Mouse (Mus musculus) lung, embryonic 14.5 days (tissue): ENCODE data around the gene Epha4. TPM values are rescaled to one million over a fixed set of nuclear protein-coding genes. Genes with fewer than 3 reads are reported as not detected.

ENCODE experiments used
- ATAC-seq: fragments of 200-750 bp; cut with Nextera tagmentation; 2 replicates; pipeline ENCODE4 v1.8.0; 2017; ENCODE audit warnings: mild to moderate bottlenecking, moderate TSS enrichment, moderate library complexity; ENCODE audit not compliant: insufficient read depth
- DNase-seq: peaks from one replicate; pipeline ENCODE4 v3.0.0-alpha.2; 2015
- H3K27ac ChIP-seq: fragments of 300-500 bp; sonication (generic); 2 replicates; pipeline ENCODE4 v1.5.1; 2014; ENCODE audit warnings: low read depth, mild to moderate bottlenecking, moderate library complexity
- H3K27me3 ChIP-seq: fragments of 300-500 bp; sonication (generic); 2 replicates; pipeline ENCODE4 v1.6.1; 2014; ENCODE audit warnings: low read length, control low read depth; ENCODE audit not compliant: insufficient read depth
- H3K36me3 ChIP-seq: fragments of 300-500 bp; sonication (generic); 2 replicates; pipeline ENCODE4 v1.6.1; 2014; ENCODE audit warnings: control low read depth; ENCODE audit not compliant: insufficient read depth
- H3K4me1 ChIP-seq: fragments of 300-500 bp; sonication (generic); 2 replicates; pipeline ENCODE4 v1.6.1; 2014; ENCODE audit warnings: antibody characterized with exemption, control low read depth; ENCODE audit not compliant: insufficient read depth
- H3K4me2 ChIP-seq: fragments of 300-500 bp; sonication (generic); 2 replicates; pipeline ENCODE4 v1.6.1; 2014; ENCODE audit warnings: mild to moderate bottlenecking
- H3K4me3 ChIP-seq: fragments of 300-500 bp; sonication (generic); 2 replicates; pipeline ENCODE4 v1.5.1; 2014; ENCODE audit warnings: low read depth, low read length
- H3K9ac ChIP-seq: fragments of 300-500 bp; sonication (generic); 2 replicates; pipeline ENCODE4 v1.6.1; 2014
- H3K9me3 ChIP-seq: fragments of 300-500 bp; sonication (generic); 2 replicates; pipeline ENCODE4 v1.6.1; 2016; ENCODE audit warnings: low read depth, low read length, control low read depth
- CTCF ChIP-seq: IDR thresholded peaks from 2 replicates; pipeline ENCODE4 v1.5.1; 2016; ENCODE audit warnings: antibody characterized with exemption, low read depth
- WGBS: fragments of 180-500 bp; shearing (Covaris S2); extraction: QIAGEN DNeasy Blood & Tissue Kit; methylation state at CpG from one replicate; pipeline ENCODE4 v1.1.7; 2014; 5-methylcytosine and 5-hydroxymethylcytosine counted together
- polyA plus RNA-seq: library from polyadenylated mRNA; unstranded; fragments of >200 nt; fragmentation: Nextera tagmentation; extraction: Ambion mirVana; gene quantifications from 2 replicates; pipeline ENCODE4 v1.2.1, GENCODE M21; 2014

Epha4 gene
- polyA plus RNA-seq, 1 experiment from 2014 or later, result 18.0 TPM

GRCm38 (mm10) chr1:77370921-77371320 lies 144.0 kb downstream of the Epha4 start:
- WGBS, result 77% methylated on average over 7 of the region's 7 CpGs
- Histone ChIP-seq H3K36me3 (peaks cover 24% of the 10 kb centered on the region; the same call in 1 of the 2 replicates), H3K4me2 (no peak overlapping the region), H3K9ac (no peak overlapping the region), H3K27ac (no peak overlapping the region), H3K4me3 (no peak overlapping the region), H3K27me3 (no peaks in the 10 kb centered on the region), H3K4me1 (no peaks in the 10 kb centered on the region), H3K9me3 (no peaks in the 10 kb centered on the region)
- ATAC-seq (no peak), DNase-seq (no peak)
- TF ChIP-seq CTCF, result no peak

GRCm38 (mm10) chr1:77369255-77369837 lies 145.5 kb downstream of the Epha4 start:
- TF ChIP-seq CTCF, result no peak
- Histone ChIP-seq H3K4me2 (no peak overlapping the region), H3K27ac (no peak overlapping the region), H3K27me3 (no peaks in the 10 kb centered on the region), H3K4me1 (no peaks in the 10 kb centered on the region), H3K36me3 (peaks cover 18% of the 10 kb centered on the region; the same call in 1 of the 2 replicates), H3K4me3 (no peak overlapping the region), H3K9me3 (no peaks in the 10 kb centered on the region), H3K9ac (no peak overlapping the region)
- 71% methylated on average over 18 of the region's 18 CpGs for WGBS
- ATAC-seq (no peak), DNase-seq (no peak)

GRCm38 (mm10) chr1:77365850-77366249 lies 149.0 kb downstream of the Epha4 start:
- WGBS, result 83% methylated on average over 3 of the region's 3 CpGs
- H3K4me1 ChIP-seq, result no peaks in the 10 kb centered on the region

GRCm38 (mm10) chr1:77364596-77364995 lies 150.3 kb downstream of the Epha4 start:
- 84% methylated on average over 3 of the region's 3 CpGs for WGBS
- H3K4me3 ChIP-seq, result no peak overlapping the region
- H3K36me3 ChIP-seq, result peaks cover 9% of the 10 kb centered on the region; the same call in 1 of the 2 replicates
- no peak overlapping the region for H3K9ac ChIP-seq
- H3K27ac ChIP-seq, result no peak overlapping the region
- no peak for ATAC-seq
- no peak for TF ChIP-seq CTCF
- no peaks in the 10 kb centered on the region for H3K9me3 ChIP-seq
- DNase-seq, result peak; percentile 13
- no peak overlapping the region for H3K4me2 ChIP-seq
- H3K4me1 ChIP-seq, result no peaks in the 10 kb centered on the region
- H3K27me3 ChIP-seq, result no peaks in the 10 kb centered on the region

More at GRCm38 (mm10) chr1:77365850-77366249, 149.0 kb downstream of the Epha4 start:
- Histone ChIP-seq H3K27ac (no peak overlapping the region), H3K4me2 (no peak overlapping the region), H3K36me3 (peaks cover 9% of the 10 kb centered on the region; the same call in 1 of the 2 replicates), H3K27me3 (no peaks in the 10 kb centered on the region), H3K4me3 (no peak overlapping the region), H3K9ac (no peak overlapping the region), H3K9me3 (no peaks in the 10 kb centered on the region)
- DNase-seq (no peak), ATAC-seq (no peak)
- TF ChIP-seq CTCF, result no peak

GRCm38 (mm10) chr1:77363848-77364247 lies 151.0 kb downstream of the Epha4 start:
- Histone ChIP-seq H3K27ac (no peak overlapping the region), H3K36me3 (peaks cover 3% of the 10 kb centered on the region; the same call in 1 of the 2 replicates), H3K4me1 (no peaks in the 10 kb centered on the region), H3K9ac (no peak overlapping the region), H3K4me2 (no peak overlapping the region), H3K4me3 (no peak overlapping the region), H3K9me3 (no peaks in the 10 kb centered on the region), H3K27me3 (no peaks in the 10 kb centered on the region)
- no peak for ATAC-seq
- TF ChIP-seq CTCF, result no peak
- 66% methylated on average over 1 of the region's 1 CpGs for WGBS
- DNase-seq, result no peak

- Histone ChIP-seq H3K27ac (no peak overlapping the region), H3K9me3 (no peaks in the 10 kb centered on the region), H3K9ac (no peak overlapping the region), H3K36me3 (no peaks in the 10 kb centered on the region), H3K4me3 (no peak overlapping the region), H3K27me3 (no peaks in the 10 kb centered on the region), H3K4me1 (no peaks in the 10 kb centered on the region), H3K4me2 (no peak overlapping the region)
- ATAC-seq (no peak), DNase-seq (no peak)
- TF ChIP-seq CTCF, result no peak
- 79% methylated on average over 4 of the region's 4 CpGs for WGBS
These were observed 168.4 kb downstream of the Epha4 start for GRCm38 (mm10) chr1:77346459-77346858.

- Histone ChIP-seq H3K4me2 (no peak overlapping the region), H3K27me3 (no peaks in the 10 kb centered on the region), H3K9me3 (no peaks in the 10 kb centered on the region), H3K4me1 (peaks cover 5% of the 10 kb centered on the region; the same call in 1 of the 2 replicates), H3K9ac (no peak overlapping the region), H3K36me3 (no peaks in the 10 kb centered on the region), H3K27ac (no peak overlapping the region), H3K4me3 (no peak overlapping the region)
- no peak for DNase-seq
- no peak for ATAC-seq
- TF ChIP-seq CTCF, result no peak
- WGBS, result 82% methylated on average over 4 of the region's 4 CpGs
These were observed 171.1 kb downstream of the Epha4 start for GRCm38 (mm10) chr1:77343792-77344191.

- ATAC-seq (no peak), DNase-seq (peak; percentile 5)
- 53% methylated on average over 5 of the region's 5 CpGs for WGBS
- no peak overlapping the region for H3K4me2 ChIP-seq
- no peaks in the 10 kb centered on the region for H3K9me3 ChIP-seq
- no peak for TF ChIP-seq CTCF
- H3K4me1 ChIP-seq, result peaks cover 5% of the 10 kb centered on the region; the same call in 1 of the 2 replicates
- H3K9ac ChIP-seq, result no peak overlapping the region
- no peak overlapping the region for H3K4me3 ChIP-seq
- no peak overlapping the region for H3K27ac ChIP-seq
- H3K36me3 ChIP-seq, result no peaks in the 10 kb centered on the region
- H3K27me3 ChIP-seq, result no peaks in the 10 kb centered on the region
These were observed 175.2 kb downstream of the Epha4 start for GRCm38 (mm10) chr1:77339701-77340100.
